Mouse (Mus musculus) CH12.LX (cell line): Measurements from ENCODE around the gene Mllt10. TPM values are rescaled to one million over a fixed set of nuclear protein-coding genes. Genes with fewer than 3 reads are reported as not detected.
A peak's percentile ranks its signal among the peaks of the same experiment; 100 is the strongest.

Experiments
- DNase-seq: peaks from one replicate; pipeline ENCODE4 v3.0.0-alpha.2; 2013; ENCODE audit errors: extremely low read depth
- H3K27ac ChIP-seq: 2 replicates; pipeline ENCODE4 v1.5.1; 2012; ENCODE audit warnings: low read depth, mild to moderate bottlenecking, control low read depth, moderate library complexity; ENCODE audit not compliant: insufficient read depth
- H3K27me3 ChIP-seq: replicated peaks from 2 replicates; pipeline ENCODE3; 2012; ENCODE audit warnings: inconsistent platforms
- H3K36me3 ChIP-seq, 2 experiments: replicated peaks in 1 of 2; 2 replicates each; pipeline versions ENCODE3 to v1.6.1; 2012; ENCODE audit warnings: inconsistent platforms in 1 of 2, low read length in 1 of 2, mild to moderate bottlenecking in 1 of 2, mixed read lengths in 1 of 2, moderate library complexity in 1 of 2; ENCODE audit not compliant: control insufficient read depth in 1 of 2, insufficient read depth in 1 of 2
- H3K4me1 ChIP-seq, 2 experiments: 2 replicates each; pipeline ENCODE4 v1.6.1; 2012; ENCODE audit warnings: inconsistent platforms in 1 of 2, moderate library complexity in 1 of 2; ENCODE audit not compliant: insufficient read depth in 2 of 2, control insufficient read depth in 1 of 2
- H3K4me2 ChIP-seq: 2 replicates; pipeline ENCODE4 v1.6.1; 2012; ENCODE audit warnings: low read depth, mild to moderate bottlenecking, control low read depth; ENCODE audit not compliant: poor library complexity, insufficient read depth, severe bottlenecking
- H3K4me3 ChIP-seq, 3 experiments: fragments of 150-350 bp in 1 of 3; sonication (generic) in 1 of 3; replicated peaks in 1 of 3; 2 replicates each; pipeline versions ENCODE3 to v1.5.1; 2011 to 2012; ENCODE audit warnings: low read depth in 2 of 3, low read length in 2 of 3, mild to moderate bottlenecking in 2 of 3, moderate library complexity in 2 of 3, control low read depth in 1 of 3, improper control_type of control experiment in 1 of 3, inconsistent platforms in 1 of 3, mixed read lengths in 1 of 3; ENCODE audit not compliant: poor library complexity in 1 of 3
- H3K79me2 ChIP-seq: replicated peaks from 2 replicates; pipeline ENCODE4 v1.6.1; 2012; ENCODE audit warnings: mild to moderate bottlenecking, moderate library complexity; ENCODE audit not compliant: control insufficient read depth, poor library complexity, insufficient read depth, severe bottlenecking; ENCODE audit errors: extremely low read depth
- H3K9ac ChIP-seq: 2 replicates; pipeline ENCODE4 v1.6.1; 2012; ENCODE audit warnings: low read depth, mild to moderate bottlenecking, control low read depth, moderate library complexity; ENCODE audit not compliant: insufficient read depth
- H3K9me3 ChIP-seq: replicated peaks from 2 replicates; pipeline ENCODE3; 2012; ENCODE audit warnings: low read length, inconsistent platforms, mixed read lengths
- BHLHE40 ChIP-seq: IDR thresholded peaks from 2 replicates; pipeline ENCODE4 v1.6.1; 2011; ENCODE audit warnings: mild to moderate bottlenecking, low read depth, low read length, improper control_type of control experiment
- CHD1 ChIP-seq: IDR thresholded peaks from 2 replicates; pipeline ENCODE4 v1.6.1; 2012; ENCODE audit warnings: low read depth, low read length, improper control_type of control experiment, inconsistent platforms
- E2F4 ChIP-seq: IDR thresholded peaks from 2 replicates; pipeline ENCODE4 v1.6.1; 2011; ENCODE audit warnings: low read depth, low read length, improper control_type of control experiment; ENCODE audit not compliant: insufficient replicate concordance
- EP300 ChIP-seq: IDR thresholded peaks from 2 replicates; pipeline ENCODE4 v1.6.1; 2011; ENCODE audit warnings: low read length, improper control_type of control experiment
- HCFC1 ChIP-seq: IDR thresholded peaks from 2 replicates; pipeline ENCODE4 v1.6.1; 2012; ENCODE audit warnings: low read depth, mild to moderate bottlenecking, inconsistent platforms, low read length, improper control_type of control experiment
- IRF4 ChIP-seq: IDR thresholded peaks from 2 replicates; pipeline ENCODE4 v1.6.1; 2014; ENCODE audit warnings: low read depth, mild to moderate bottlenecking, inconsistent platforms, low read length, improper control_type of control experiment
- JUN ChIP-seq: IDR thresholded peaks from 2 replicates; pipeline ENCODE4 v1.6.1; 2011; ENCODE audit warnings: low read depth, mild to moderate bottlenecking, low read length, improper control_type of control experiment, moderate library complexity; ENCODE audit not compliant: insufficient read depth
- KAT2A ChIP-seq: IDR thresholded peaks from 2 replicates; pipeline ENCODE4 v1.6.1; 2012; ENCODE audit warnings: low read length, improper control_type of control experiment, inconsistent platforms; ENCODE audit not compliant: insufficient replicate concordance
- MAX ChIP-seq: IDR thresholded peaks from 2 replicates; pipeline ENCODE4 v1.6.1; 2011; ENCODE audit warnings: low read length, improper control_type of control experiment
- MXI1 ChIP-seq: IDR thresholded peaks from 2 replicates; pipeline ENCODE4 v1.6.1; 2011; ENCODE audit warnings: mild to moderate bottlenecking, low read depth, low read length, improper control_type of control experiment
- MYC ChIP-seq: IDR thresholded peaks from 2 replicates; pipeline ENCODE4 v1.6.1; 2011; ENCODE audit warnings: low read depth, mild to moderate bottlenecking, improper control_type of control experiment, low read length
- POLR2AphosphoS2 ChIP-seq: IDR thresholded peaks from 2 replicates; pipeline ENCODE4 v1.6.1; 2011; ENCODE audit warnings: low read depth, low read length, improper control_type of control experiment
- RCOR1 ChIP-seq: conservative IDR thresholded peaks from 2 replicates; pipeline ENCODE4 v1.6.1; 2012; ENCODE audit warnings: low read depth, mild to moderate bottlenecking, inconsistent platforms, low read length, improper control_type of control experiment
- TCF12 ChIP-seq: IDR thresholded peaks from 2 replicates; pipeline ENCODE4 v1.6.1; 2014; ENCODE audit warnings: low read depth, mild to moderate bottlenecking, inconsistent platforms, low read length, improper control_type of control experiment
- USF1 ChIP-seq: IDR thresholded peaks from 2 replicates; pipeline ENCODE4 v1.6.1; 2014; ENCODE audit warnings: low read depth, mild to moderate bottlenecking, inconsistent platforms, low read length, improper control_type of control experiment
- ZMIZ1 ChIP-seq: IDR thresholded peaks from 2 replicates; pipeline ENCODE4 v1.6.1; 2012; ENCODE audit warnings: low read depth, mild to moderate bottlenecking, inconsistent platforms, low read length, improper control_type of control experiment
- ZNF384 ChIP-seq: IDR thresholded peaks from 2 replicates; pipeline ENCODE4 v1.6.1; 2012; ENCODE audit warnings: low read depth, low read length, improper control_type of control experiment, inconsistent platforms
- dilution Hi-C: fragments of 300-500 bp; cut with MboI; formaldehyde crosslinking; loops from 2 replicates; pipeline ENCODE4 v1.14.3; 2020; ENCODE audit warnings: low sequenced_read_pairs; ENCODE audit not compliant: extremely low pct_unique_long_range_greater_than_20kb, extremely low pct_ligation_motif_present
- in situ Hi-C: fragments of 300-500 bp; cut with MboI; formaldehyde crosslinking; loops from 3 replicates; pipeline ENCODE4 v1.14.3; 2019; ENCODE audit warnings: low sequenced_read_pairs, low pct_ligation_motif_present, low pct_unique_long_range_greater_than_20kb, mixed read lengths
- polyA plus RNA-seq: library from polyadenylated mRNA; unstranded; fragments of >175 nt; gene quantifications from 2 replicates; pipeline ENCODE4 v1.2.1, GENCODE M21; 2012; ENCODE audit warnings: low read depth; ENCODE audit not compliant: insufficient read length
- total RNA-seq, 2 experiments: library from RNA; depleted of rRNA; stranded (reverse); fragments of 300-350 nt in 1 of 2; fragments of >200 nt in 1 of 2; gene quantifications; 2 replicates each; pipeline ENCODE4 v1.2.3; 2012 to 2014

Gene Mllt10
- total and polyA plus RNA-seq, 3 experiments: 22.0 to 39.2 (median 27.2) TPM

DNA sequence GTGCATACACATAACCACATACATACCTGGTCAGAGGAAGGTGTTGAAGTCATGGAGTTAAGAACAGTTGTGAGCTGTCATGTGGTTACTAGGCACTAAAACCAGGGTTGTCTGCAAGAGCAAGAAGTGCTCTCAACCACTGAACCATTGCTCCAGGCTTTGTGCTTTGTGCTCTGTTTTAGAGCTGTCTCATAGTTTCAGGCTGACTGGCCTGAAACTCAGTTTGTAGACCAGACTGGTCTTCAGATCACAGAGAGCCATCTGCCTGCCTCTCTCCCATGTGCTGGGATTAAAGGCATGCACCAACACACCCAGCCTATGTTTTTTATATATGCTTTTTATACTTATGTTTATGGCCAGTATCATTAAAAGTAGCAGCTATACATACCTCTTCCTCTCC is 52.5 kb downstream of the Mllt10 start:
- Histone ChIP-seq H3K4me2 (no peak overlapping the region), H3K27ac (no peak overlapping the region), H3K79me2 (peaks cover 4% of the 10 kb centered on the region), H3K9me3 (no peaks in the 10 kb centered on the region), H3K4me1 (peaks cover 2 to 7% of the 10 kb centered on the region in 2 experiments; a peak in 1 of 4 replicates), H3K4me3 (no peak overlapping the region), H3K36me3 (peaks cover 8 to 42% of the 10 kb centered on the region in 2 experiments), H3K27me3 (no peaks in the 10 kb centered on the region), H3K9ac (no peak overlapping the region)
- dilution Hi-C loops (no loop called here), in situ Hi-C loops (no loop called here)
- TF ChIP-seq BHLHE40 (no peak), MYC (peak; percentile 64; the same call in 1 of the 2 replicates), RCOR1 (no peak), MXI1 (0 out of 2 replicates have a peak, but pooled peaks have one; percentile 34), CHD1 (no peak), POLR2AphosphoS2 (no peak), EP300 (peak; percentile 43; the same call in 1 of the 2 replicates), IRF4 (peak; percentile 68), ZNF384 (no peak)
- peak; percentile 34 for DNase-seq

DNA sequence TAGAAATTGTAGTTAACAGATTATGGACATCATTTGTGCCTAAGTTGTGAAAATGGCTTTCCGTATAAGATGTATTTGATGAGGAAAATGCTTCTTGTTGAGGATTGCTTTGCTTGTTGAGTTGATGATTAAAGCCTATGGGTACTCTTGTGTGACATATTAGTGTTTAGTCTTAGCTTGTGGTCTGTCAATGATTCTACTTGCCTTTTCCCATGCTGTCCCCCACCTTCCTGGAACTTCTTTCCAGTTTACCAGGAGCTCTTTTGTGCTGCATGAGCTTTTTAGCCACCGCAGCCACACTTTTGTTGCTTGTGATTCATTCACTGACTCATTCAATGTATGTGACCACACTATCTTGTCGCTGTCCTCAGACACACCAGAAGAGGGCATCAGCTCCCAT is 53.2 kb downstream of the Mllt10 start:
- H3K9me3 ChIP-seq: no peaks in the 10 kb centered on the region
- no peak overlapping the region for H3K9ac ChIP-seq
- TF ChIP-seq ZNF384: no peak
- TF ChIP-seq HCFC1: no peak
- TF ChIP-seq KAT2A: no peak
- no peak for TF ChIP-seq MAX
- no peak for TF ChIP-seq USF1
- TF ChIP-seq MXI1: no peak
- no peak for TF ChIP-seq JUN
- TF ChIP-seq E2F4: no peak
- TF ChIP-seq TCF12: no peak
- TF ChIP-seq ZMIZ1: no peak
- no peak overlapping the region for H3K4me2 ChIP-seq
- peaks cover 2 to 7% of the 10 kb centered on the region in 2 experiments; a peak in 1 of 4 replicates for H3K4me1 ChIP-seq
- in situ Hi-C loops (no loop called here), dilution Hi-C loops (no loop called here)
- H3K4me3 ChIP-seq: no peak overlapping the region
- peaks cover 9 to 47% of the 10 kb centered on the region in 2 experiments for H3K36me3 ChIP-seq
- no peaks in the 10 kb centered on the region for H3K27me3 ChIP-seq
- H3K27ac ChIP-seq: no peak overlapping the region
- peaks cover 6% of the 10 kb centered on the region for H3K79me2 ChIP-seq
- DNase-seq: no peak
